Mouse (Mus musculus) urinary bladder, postnatal 36 days (tissue): ENCODE data around the gene Errfi1.
"Not testable (repeated sequence)": the region's sequence is repeated elsewhere in the genome, so short reads cannot be mapped to it uniquely, and the experiment has no call there.

Source experiments
- DNase-seq, 2 experiments: peaks; one replicate each; pipeline ENCODE4 v3.0.0; 2022; ENCODE audit warnings: low spot score in 2 of 2, mixed read lengths in 1 of 2

Gene Errfi1

DNA sequence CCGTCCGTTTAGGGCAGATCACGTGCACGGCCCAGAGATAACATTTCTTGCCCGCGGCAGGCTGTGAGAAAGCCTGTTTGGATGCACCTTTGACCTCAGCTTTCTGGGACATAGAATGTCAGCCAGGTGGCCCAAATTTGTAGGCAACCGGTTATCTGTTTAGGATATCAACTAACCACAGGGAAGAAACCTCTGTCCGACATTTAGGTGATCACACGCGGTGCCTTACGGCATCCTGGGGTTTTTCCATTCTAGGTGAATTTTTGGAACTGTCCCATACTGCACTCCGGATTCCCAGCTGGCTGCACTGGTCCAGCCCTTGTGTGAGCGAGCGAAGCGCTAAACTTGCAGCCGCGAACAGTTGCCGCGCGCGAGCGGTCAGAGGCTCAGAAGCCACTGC lies 25.9 kb downstream of the Errfi1 start:
- no peak for DNase-seq

DNA sequence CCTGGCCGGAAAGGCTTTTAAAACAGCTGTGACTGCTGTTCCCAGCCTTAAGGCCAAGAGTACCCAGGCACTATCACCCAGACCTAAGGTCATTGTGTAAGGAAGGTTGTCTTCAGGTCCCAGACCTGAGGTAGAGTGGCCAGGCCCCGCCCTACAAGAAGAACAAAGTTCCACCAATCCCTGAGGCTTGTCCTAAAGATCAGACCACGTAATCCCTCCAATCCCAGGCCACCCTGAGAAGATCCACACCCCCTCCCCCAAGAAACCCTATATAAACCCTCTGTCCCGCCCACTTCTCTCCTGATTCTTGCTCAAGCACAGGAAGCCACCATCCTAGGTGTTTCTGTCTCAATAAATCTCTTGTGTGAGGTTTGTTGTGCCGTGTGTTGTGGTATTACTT lies 26.6 kb downstream of the Errfi1 start:
- DNase-seq: no peak

DNA sequence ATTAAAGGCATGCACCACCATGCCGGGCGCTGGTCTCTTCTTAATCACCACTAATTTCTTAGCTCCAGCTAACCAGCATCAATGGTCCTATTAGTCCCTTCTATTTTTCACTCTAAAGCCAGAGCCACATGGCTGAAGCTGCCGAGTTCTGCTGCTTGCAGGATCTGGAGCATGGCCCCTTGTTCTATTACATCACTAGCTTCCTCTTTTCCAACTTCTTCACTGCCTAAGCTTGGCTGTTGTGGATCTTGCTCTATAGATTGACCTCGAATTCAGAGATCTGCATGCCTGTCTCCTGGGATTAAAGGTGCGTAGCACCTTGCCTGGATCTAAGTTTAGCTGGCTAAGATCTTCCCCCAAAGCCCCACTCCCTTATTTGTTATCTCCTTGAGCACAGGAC lies 28.9 kb downstream of the Errfi1 start:
- DNase-seq: no peak

GRCm38 (mm10) chr4:150887903-150888302 lies 34.2 kb downstream of the Errfi1 start:
- no peak for DNase-seq

DNA sequence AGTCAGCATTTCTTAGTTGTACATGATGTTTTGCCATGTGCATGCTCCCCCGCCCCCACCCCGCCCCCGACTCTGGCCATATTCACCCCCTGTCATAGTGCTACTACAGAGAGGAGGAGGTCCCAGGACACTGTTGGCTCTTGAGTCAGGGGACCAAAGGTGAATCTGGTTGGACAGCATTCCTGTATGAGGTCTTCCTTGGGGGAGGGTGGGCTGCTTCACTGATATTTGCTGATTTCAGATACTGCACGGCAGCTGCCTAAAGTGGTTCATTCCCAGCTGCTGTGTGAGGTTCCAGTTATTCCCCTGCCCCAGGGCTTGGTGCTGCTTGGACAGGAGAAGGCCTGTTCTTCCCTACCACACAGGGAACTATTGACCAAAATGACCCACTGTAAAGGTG lies 34.8 kb downstream of the Errfi1 start:
- DNase-seq: no peak

GRCm38 (mm10) chr4:150889273-150889954 lies 35.7 kb downstream of the Errfi1 start:
- DNase-seq: no peak

- DNase-seq: peak; percentile 26 to 54
Observed at GRCm38 (mm10) chr4:150889955-150890315, 36.2 kb downstream of the Errfi1 start.

DNA sequence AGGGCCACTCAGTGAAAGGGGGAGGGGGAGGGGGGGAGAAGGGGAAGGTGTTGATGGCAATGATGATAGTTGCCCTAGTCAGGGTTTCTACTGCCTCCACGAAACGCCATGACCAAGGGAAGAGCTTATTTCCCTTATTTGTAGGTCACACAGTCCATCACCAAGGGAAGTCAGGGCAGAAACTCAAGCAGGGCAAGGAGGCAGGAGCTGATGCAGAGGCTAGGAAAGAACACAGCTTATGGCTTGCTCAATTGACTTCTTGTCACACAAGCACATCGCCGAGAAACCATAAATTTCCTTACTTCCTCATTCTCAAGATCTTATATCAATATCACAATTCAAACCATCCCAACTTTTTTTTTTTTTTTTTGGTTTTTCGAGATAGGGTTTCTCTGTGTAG lies 37.6 kb downstream of the Errfi1 start:
- no peak for DNase-seq

- DNase-seq: no peak
Observed at GRCm38 (mm10) chr4:150894718-150895501, 41.2 kb downstream of the Errfi1 start.

DNA sequence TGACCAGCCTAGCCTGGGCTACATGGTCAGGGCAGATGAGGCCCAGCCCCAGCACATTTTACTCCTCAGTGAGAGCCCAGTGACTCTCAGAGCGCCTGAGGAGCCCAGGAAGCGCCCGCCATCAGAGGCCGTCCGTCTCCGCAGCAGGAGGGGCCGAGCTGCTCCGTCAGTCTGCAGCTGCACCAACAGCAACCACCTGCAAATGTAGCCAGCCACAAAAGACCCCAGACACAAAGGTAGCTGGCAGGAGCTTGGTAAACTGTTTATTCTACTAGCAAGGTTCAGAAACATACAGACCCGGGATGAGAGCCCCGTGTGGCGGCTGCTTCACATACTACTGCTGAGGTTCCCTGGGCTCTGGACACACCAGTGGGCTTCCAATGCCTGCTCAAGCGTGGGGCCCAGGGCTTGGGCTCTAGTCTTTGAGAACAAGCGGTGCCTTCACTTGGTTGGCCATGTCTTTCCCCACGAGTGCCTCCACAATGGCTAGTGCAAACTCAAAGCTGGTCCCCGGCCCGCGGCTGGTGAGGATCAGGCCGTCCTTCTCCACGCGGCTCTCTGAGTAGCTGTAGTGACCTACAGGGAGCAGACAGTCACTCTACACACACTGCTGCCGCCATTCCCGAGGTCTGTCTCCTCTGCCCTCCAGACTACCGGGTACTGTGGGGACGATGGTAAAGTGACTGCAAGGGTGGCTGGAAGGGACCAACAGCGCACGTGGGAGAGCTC lies 43.3 kb downstream of the Errfi1 start:
- DNase-seq: no peak

DNA sequence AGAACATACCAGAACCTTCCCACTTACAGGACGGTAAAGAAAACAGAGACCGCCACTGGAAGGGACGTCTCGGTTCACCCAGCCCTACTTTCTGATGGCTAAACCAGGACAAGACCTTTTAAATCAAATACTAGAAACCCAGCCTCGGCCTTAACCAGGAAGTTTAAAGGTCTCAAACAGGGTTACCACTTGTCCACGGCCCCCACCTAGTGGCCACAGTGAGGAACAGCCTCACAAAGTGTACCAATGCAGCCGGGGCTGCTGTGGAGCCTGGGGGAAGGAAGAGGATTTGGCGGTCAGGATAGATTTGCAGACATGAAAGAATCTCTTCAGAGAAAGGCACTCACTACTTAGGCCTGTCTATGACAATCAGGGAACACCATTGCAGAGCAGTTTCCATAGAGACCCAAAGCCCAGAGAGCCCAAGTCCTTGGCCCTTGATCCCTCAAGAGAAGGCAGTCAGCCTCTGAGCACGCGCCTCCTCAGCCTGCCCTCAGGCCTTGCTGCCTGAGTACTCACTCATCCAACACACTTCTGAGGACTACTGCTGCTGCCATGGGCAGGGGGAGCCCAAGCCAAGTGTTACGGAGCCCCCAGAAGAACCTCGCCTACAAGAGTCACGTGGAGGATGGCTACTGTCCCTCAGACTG lies 45.1 kb downstream of the Errfi1 start:
- peak; percentile 54 to 66 for DNase-seq

- DNase-seq: no peak
Observed at GRCm38 (mm10) chr4:150900486-150900885, 46.8 kb downstream of the Errfi1 start.

DNA sequence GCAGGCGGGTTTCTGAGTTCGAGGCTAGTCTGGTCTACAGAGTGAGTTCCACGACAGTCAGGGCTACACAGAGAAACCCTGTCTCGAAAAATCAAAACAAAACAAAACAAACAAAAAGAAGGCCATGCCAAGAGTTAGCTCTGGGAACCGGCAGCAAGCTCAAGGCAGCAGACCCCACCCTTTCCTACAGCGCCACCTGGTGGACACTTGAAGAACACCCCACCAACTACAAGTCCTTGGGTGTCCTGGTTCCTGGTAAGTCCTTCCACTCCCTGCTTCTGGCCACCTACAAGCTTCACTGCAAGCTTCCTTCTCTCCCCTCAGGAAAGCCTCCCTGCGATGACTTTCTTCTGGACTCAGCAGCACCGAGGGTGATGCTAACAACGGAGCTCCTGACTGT lies 47.9 kb downstream of the Errfi1 start:
- DNase-seq: peak; percentile 49 to 77

GRCm38 (mm10) chr4:150902062-150902461 lies 48.3 kb downstream of the Errfi1 start:
- no peak for DNase-seq

DNA sequence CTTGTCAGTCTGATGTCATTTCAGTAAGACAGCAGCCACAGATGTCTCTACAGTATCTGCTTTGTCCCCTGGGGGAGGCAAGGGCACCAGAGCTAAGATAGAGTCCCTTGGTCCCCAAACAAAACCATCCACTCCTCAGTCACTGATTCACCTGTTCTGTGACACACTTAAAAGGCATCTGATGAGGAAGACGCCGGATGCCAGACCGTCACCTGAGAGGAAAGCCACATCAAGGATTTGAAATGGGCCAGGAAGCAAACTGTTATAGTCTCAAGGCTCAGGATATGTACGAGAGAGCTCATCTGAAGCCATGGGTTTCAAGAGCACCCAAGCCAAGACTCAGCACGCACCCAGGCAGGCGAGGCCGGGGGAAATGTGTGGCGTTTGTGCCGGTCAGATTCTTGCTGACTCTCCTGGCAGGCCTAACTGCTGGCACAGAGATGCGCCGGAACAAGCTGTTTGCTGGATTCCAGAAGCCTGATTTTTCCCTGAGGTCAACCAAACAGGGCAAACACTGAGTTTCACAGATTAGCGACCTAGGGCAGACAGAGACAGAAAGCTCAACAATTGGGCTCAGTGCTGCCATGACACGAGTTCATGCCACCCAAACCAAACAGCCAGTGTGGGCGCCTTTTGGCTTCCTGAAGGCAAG lies 49.5 kb downstream of the Errfi1 start:
- no peak for DNase-seq

GRCm38 (mm10) chr4:150907099-150907498 lies 53.4 kb downstream of the Errfi1 start:
- no peak for DNase-seq

GRCm38 (mm10) chr4:150908512-150908911 lies 54.8 kb downstream of the Errfi1 start:
- not testable (repeated sequence) for DNase-seq

GRCm38 (mm10) chr4:150909451-150910156 lies 55.9 kb downstream of the Errfi1 start:
- peak; percentile 98 to 99 for DNase-seq

DNA sequence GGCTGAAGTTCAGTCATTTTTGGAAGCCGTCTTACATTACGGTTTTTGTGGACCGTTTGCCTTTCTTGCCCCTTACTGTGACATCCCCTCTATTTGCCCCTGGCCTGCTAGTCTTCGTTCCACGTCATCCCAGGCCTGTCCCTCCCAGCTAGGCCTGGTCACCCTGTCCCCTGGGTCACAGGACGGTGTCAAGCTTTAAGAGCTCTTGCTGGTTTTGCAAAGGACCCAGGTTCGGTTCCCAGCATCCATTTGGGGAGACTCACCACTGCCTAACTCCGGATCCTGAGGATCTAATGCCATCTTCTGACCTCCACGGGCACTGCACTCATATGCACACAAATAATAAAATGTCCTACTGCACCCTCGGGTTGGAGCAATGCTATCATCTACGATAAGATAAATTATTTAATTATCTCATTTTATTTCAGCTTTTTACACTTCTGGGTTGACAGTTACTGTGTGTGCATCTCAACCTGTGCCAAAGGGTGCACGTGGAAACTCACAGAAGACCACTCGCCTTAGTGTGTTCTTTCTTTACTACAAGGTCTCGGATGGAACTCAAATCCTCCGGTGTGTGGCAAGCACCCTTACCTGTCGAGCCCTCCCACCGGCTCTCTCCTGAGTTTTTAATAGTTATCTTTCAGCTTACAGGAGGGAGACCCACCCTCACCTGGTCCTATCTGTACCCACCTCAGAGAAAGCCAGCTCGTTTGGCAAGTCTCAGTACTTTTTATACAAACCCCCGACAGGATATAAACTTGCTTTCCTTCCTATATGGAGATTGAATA lies 56.6 kb downstream of the Errfi1 start:
- no peak for DNase-seq

- DNase-seq: no peak
Observed at GRCm38 (mm10) chr4:150913743-150914142, 60.0 kb downstream of the Errfi1 start.
